Mouse (Mus musculus) hindbrain, postnatal 0 days (tissue): ENCODE results near the gene Fbxl18. TPM values are rescaled to one million over a fixed set of nuclear protein-coding genes. Genes with fewer than 3 reads are reported as not detected.
"Not testable (repeated sequence)": the region's sequence is repeated elsewhere in the genome, so short reads cannot be mapped to it uniquely, and the experiment has no call there.

Experiments used
- ATAC-seq: fragments of 200-750 bp; cut with Nextera tagmentation; 2 replicates; pipeline ENCODE4 v1.8.0; 2017; ENCODE audit warnings: mild to moderate bottlenecking, moderate TSS enrichment, moderate library complexity
- DNase-seq: peaks from one replicate; pipeline ENCODE4 v3.0.0-alpha.2; 2015; ENCODE audit warnings: low spot score
- H3K27ac ChIP-seq: fragments of 300-500 bp; sonication (generic); 2 replicates; pipeline ENCODE4 v1.5.1; 2014; ENCODE audit warnings: mild to moderate bottlenecking
- H3K27me3 ChIP-seq: fragments of 300-500 bp; sonication (generic); 2 replicates; pipeline ENCODE4 v1.6.1; 2014; ENCODE audit warnings: low read length, mixed read lengths; ENCODE audit not compliant: insufficient read depth
- H3K36me3 ChIP-seq: fragments of 300-500 bp; sonication (generic); 2 replicates; pipeline ENCODE4 v1.6.1; 2014; ENCODE audit warnings: low read length, mixed read lengths; ENCODE audit not compliant: insufficient read depth
- H3K4me1 ChIP-seq: fragments of 300-500 bp; sonication (generic); 2 replicates; pipeline ENCODE4 v1.6.1; 2014; ENCODE audit warnings: antibody characterized with exemption, low read length, mixed read lengths; ENCODE audit not compliant: insufficient read depth
- H3K4me2 ChIP-seq: fragments of 300-500 bp; sonication (generic); 2 replicates; pipeline ENCODE4 v1.6.1; 2014; ENCODE audit warnings: low read depth, mild to moderate bottlenecking, low read length, moderate library complexity, mixed read lengths
- H3K4me3 ChIP-seq: fragments of 300-500 bp; sonication (generic); 2 replicates; pipeline ENCODE4 v1.5.1; 2014; ENCODE audit warnings: low read length
- H3K9ac ChIP-seq: fragments of 300-500 bp; sonication (generic); replicated peaks from 2 replicates; pipeline ENCODE4 v1.6.1; 2014; ENCODE audit warnings: mild to moderate bottlenecking, low read length, moderate library complexity, mixed read lengths
- H3K9me3 ChIP-seq: fragments of 300-500 bp; sonication (generic); 2 replicates; pipeline ENCODE4 v1.6.1; 2016; ENCODE audit warnings: low read length, mixed read lengths
- CTCF ChIP-seq: IDR thresholded peaks from 2 replicates; pipeline ENCODE4 v1.5.1; 2016; ENCODE audit warnings: antibody characterized with exemption, control low read depth, low read depth
- WGBS: fragments of 180-500 bp; shearing (Covaris S2); extraction: QIAGEN DNeasy Blood & Tissue Kit; methylation state at CpG from one replicate; pipeline ENCODE4 v1.1.7; 2014; 5-methylcytosine and 5-hydroxymethylcytosine counted together
- polyA plus RNA-seq: library from polyadenylated mRNA; unstranded; fragments of >200 nt; fragmentation: Nextera tagmentation; extraction: Ambion mirVana; gene quantifications from 2 replicates; pipeline ENCODE4 v1.2.1, GENCODE M21; 2015
- total RNA-seq: library from RNA; depleted of rRNA; stranded (reverse); fragments of >200 nt; gene quantifications from 2 replicates; pipeline ENCODE4 v1.2.3, GENCODE M21; 2014

The Fbxl18 gene
- total and polyA plus RNA-seq, 2 experiments from 2014 or later, result 31.4 to 68.6 TPM

GRCm38 (mm10) chr5:142848149-142848548 lies 47.1 kb downstream of the Fbxl18 start:
- no peak for ATAC-seq
- H3K4me1 ChIP-seq, result no peaks in the 10 kb centered on the region

GRCm38 (mm10) chr5:142844467-142844866 lies 50.8 kb downstream of the Fbxl18 start:
- TF ChIP-seq CTCF, result peak; percentile 60
- Histone ChIP-seq H3K27ac (no peak overlapping the region), H3K9ac (no peak overlapping the region), H3K36me3 (no peaks in the 10 kb centered on the region), H3K9me3 (no peaks in the 10 kb centered on the region), H3K4me2 (no peak overlapping the region), H3K4me1 (no peaks in the 10 kb centered on the region), H3K4me3 (no peak overlapping the region), H3K27me3 (no peaks in the 10 kb centered on the region)
- WGBS, result 58% methylated on average over 8 of the region's 8 CpGs
- ATAC-seq (no peak), DNase-seq (no peak)

More at GRCm38 (mm10) chr5:142848149-142848548, 47.1 kb downstream of the Fbxl18 start:
- no peak overlapping the region for H3K27ac ChIP-seq
- H3K4me3 ChIP-seq, result no peak overlapping the region
- WGBS, result 48% methylated on average over 3 of the region's 3 CpGs
- no peaks in the 10 kb centered on the region for H3K36me3 ChIP-seq
- no peak overlapping the region for H3K9ac ChIP-seq
- H3K4me2 ChIP-seq, result no peak overlapping the region
- H3K9me3 ChIP-seq, result no peaks in the 10 kb centered on the region
- no peaks in the 10 kb centered on the region for H3K27me3 ChIP-seq
- no peak for TF ChIP-seq CTCF
- no peak for DNase-seq

GRCm38 (mm10) chr5:142842137-142842642 lies 53.0 kb downstream of the Fbxl18 start:
- Histone ChIP-seq H3K27ac (peak overlapping the region; percentile 48; the same call in 1 of the 2 replicates), H3K4me3 (no peak overlapping the region), H3K27me3 (no peaks in the 10 kb centered on the region), H3K4me2 (no peak overlapping the region), H3K36me3 (no peaks in the 10 kb centered on the region), H3K9ac (no peak overlapping the region), H3K4me1 (no peaks in the 10 kb centered on the region), H3K9me3 (no peaks in the 10 kb centered on the region)
- TF ChIP-seq CTCF, result peak; percentile 62
- 24% methylated on average over 7 of the region's 7 CpGs for WGBS
- peak; percentile 53 for DNase-seq
- ATAC-seq, result peak; percentile 58; the same call in 1 of the 2 replicates

GRCm38 (mm10) chr5:142841372-142842136 lies 53.7 kb downstream of the Fbxl18 start:
- no peak overlapping the region for H3K4me3 ChIP-seq
- ATAC-seq (peak; percentile 58; the same call in 1 of the 2 replicates), DNase-seq (peak; percentile 20)
- no peak overlapping the region for H3K9ac ChIP-seq
- no peaks in the 10 kb centered on the region for H3K9me3 ChIP-seq
- H3K4me2 ChIP-seq, result no peak overlapping the region
- H3K4me1 ChIP-seq, result no peaks in the 10 kb centered on the region
- H3K36me3 ChIP-seq, result no peaks in the 10 kb centered on the region
- H3K27me3 ChIP-seq, result no peaks in the 10 kb centered on the region
- H3K27ac ChIP-seq, result peak overlapping the region; percentile 48; the same call in 1 of the 2 replicates
- TF ChIP-seq CTCF, result no peak
- 59% methylated on average over 8 of the region's 8 CpGs for WGBS

GRCm38 (mm10) chr5:142837427-142837826 lies 57.8 kb downstream of the Fbxl18 start:
- not testable (repeated sequence) for H3K9ac ChIP-seq, ATAC-seq, H3K36me3 ChIP-seq, H3K9me3 ChIP-seq, H3K27me3 ChIP-seq, DNase-seq, H3K4me3 ChIP-seq, H3K4me2 ChIP-seq, H3K4me1 ChIP-seq, H3K27ac ChIP-seq
- WGBS, result 92% methylated on average over 2 of the region's 2 CpGs

GRCm38 (mm10) chr5:142836891-142837290 lies 58.3 kb downstream of the Fbxl18 start:
- Histone ChIP-seq H3K36me3 (no peaks in the 10 kb centered on the region), H3K4me1 (no peaks in the 10 kb centered on the region), H3K27me3 (no peaks in the 10 kb centered on the region), H3K9ac (no peak overlapping the region), H3K4me2 (no peak overlapping the region), H3K27ac (no peak overlapping the region), H3K4me3 (no peak overlapping the region), H3K9me3 (no peaks in the 10 kb centered on the region)
- ATAC-seq (no peak), DNase-seq (no peak)
- no peak for TF ChIP-seq CTCF
- 74% methylated on average over 6 of the region's 6 CpGs for WGBS
